Mouse (Mus musculus): ENCODE measurements around the gene Cfap97d1.
"Not testable (repeated sequence)": the region's sequence is repeated elsewhere in the genome, so short reads cannot be mapped to it uniquely, and the experiment has no call there.

Gene Cfap97d1

DNA sequence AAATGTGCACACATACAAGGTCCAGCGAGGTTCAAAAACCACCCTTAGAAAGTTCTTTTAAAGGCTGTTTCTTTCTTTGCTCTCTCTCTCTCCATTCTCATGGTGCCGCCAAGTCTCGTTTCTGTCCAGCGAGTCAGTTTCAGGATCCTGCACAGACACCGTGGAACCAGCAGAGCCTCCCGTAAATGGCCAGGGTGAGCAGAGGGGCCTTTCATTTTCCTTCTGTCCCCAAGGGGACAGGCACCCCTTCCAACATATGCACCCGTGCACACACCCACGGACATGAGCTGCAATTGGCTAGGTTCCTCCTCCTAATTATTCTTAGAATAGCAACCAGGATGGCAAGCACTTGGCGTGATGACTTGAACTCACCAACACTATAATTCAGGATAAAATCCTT is 10.6 kb upstream of the Cfap97d1 start:
- DNase-seq (ENCODE audit: low read depth, low spot score) = no peak

DNA sequence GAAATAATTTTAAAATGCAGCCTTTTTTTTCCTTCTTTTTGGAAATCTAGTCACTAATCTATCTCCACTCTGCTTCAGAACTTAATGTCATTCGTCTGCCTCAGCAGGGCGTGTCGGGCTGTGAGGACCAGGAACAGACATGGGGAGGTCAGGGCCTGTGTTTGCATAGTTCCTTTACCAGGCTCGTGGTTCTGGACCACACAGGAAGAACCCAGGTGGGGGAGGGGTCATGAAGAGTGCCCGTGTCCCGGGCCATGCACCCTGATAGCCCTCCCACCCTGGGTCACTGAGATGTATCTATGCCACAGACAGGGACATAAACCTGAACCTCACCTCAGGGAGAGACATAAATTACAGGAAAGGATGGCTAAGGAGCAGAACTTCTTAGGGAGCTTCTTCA is 9.9 kb upstream of the Cfap97d1 start:
- DNase-seq (ENCODE audit: low read depth, low spot score) = no peak

DNA sequence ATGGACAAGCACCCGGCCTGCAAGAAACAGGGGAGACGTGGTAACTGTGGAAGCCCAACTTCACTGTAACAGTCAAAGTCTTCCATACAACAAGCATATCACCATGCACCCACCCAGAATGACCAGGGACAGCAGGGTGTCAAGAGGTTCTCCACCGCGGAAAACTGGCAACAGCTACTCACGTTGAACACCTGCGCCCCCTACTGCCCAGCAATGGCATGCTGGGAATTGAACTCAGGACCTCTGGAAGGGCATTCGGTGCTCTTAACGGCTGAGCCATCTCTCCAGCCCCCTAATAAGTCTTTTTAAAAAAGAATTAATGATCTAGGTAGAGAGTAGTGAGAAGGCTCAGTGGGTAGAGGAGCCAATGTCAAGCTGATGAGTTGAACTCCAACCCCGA is 9.2 kb upstream of the Cfap97d1 start:
- DNase-seq (ENCODE audit: low read depth, low spot score) = no peak

DNA sequence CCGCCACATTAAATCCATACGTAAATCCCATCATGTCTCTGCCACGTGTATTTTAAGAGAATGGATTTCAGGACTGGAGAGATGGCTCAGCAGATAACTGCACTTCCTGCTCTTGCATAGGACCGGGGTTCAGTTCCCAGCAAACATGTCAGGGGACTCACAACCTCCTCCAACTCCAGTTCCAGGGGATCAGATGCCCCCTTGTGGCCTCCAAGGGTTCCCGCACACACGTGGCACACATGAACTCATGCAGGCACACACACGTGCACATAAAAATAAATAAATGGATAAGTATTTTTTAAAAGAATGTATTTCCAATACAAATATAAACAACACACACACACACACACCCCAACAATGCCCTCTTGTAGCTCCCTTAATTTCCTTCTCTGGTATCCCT is 7.1 kb upstream of the Cfap97d1 start:
- DNase-seq (ENCODE audit: low read depth, low spot score) = no peak

DNA sequence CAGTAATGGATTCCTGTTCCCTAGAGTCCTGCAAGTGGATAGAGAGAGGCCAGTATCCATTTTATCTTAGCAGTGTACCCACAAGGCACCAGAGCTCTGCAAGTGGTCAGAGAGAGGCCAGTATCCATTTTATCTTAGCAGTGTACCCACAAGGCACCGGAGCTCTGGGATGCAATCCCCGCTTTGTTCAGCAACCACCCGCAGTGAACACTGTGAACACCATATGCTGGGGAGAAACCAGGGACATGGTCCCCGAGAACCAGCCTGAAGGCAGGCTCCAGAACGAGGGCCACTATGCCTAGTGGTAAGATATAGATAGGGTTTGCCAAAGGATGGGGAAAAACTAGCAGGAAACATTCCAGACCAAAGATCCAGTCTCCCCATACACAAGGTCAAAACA is 4.9 kb upstream of the Cfap97d1 start:
- no peak for DNase-seq (ENCODE audit: low read depth, low spot score)

DNA sequence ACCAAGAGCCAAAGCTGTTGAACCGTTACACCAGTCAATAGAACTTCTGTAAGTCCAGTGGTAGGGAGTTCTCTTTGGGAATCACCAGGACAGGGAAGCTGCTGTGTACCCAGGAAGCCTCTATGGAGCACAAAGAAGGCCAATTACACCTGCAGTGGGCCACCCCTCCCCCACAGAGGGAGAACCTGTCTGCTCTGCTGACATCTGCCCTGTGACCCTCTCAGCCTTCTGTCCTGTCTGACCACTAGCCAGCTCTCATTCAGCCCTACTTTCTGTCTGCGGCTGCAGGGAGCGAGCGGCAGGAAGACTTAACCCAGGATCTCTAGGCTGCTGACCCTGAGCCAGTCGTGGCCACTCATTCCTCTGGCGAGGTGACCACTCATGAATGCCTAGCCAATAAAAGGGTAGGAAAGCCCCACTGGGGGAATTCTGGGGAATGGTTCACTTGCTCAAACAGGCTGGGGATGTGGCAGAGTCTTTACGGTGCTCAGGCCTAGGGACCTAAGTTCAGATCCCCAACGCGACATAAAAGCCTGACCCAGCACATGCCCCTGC is 3.4 kb upstream of the Cfap97d1 start:
- no peak for DNase-seq (ENCODE audit: low read depth, low spot score)

DNA sequence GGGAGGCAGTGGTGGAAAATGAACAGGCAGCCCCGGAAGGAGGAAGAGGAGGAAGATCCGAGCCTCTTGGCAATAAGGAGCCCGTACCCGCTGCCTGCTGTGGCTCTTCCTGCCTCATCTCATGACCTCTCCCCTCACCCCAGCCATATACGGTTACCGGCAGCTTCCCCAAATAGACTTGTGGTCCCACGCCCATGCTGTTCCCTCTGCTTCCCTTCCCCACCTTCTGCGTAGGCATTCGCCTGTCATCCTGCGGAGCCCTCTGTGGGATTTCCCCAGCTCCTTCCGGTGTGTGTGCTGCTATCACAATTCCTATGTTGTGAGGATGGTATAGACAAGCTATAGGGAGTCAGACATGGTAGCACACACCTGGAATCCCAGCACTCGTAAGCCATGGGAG is 2.2 kb upstream of the Cfap97d1 start:
- no peak for DNase-seq (ENCODE audit: low read depth, low spot score)

DNA sequence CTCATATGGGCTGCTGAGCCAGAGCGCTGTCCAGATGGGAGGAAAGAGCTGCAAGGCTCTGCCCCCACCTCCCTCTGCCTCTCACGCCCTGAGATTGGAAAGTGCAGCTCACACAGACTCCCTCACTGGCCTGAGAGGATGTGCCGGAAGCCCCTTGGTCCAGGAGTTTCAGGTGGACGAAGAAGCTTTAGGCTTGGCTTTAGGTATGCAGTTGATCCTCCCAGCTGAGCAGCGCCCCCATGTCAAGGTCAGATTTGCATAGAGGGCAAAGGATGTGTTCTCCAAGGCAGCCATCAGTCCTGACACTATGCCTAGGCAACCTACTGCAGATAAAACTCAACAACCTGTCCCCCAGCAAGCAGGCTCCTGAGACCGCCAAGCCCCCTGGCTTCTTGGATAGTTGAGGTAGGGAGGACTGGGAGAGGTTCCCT is 1.1 kb upstream of the Cfap97d1 start:
- DNase-seq (ENCODE audit: low read depth, low spot score) = no peak

DNA sequence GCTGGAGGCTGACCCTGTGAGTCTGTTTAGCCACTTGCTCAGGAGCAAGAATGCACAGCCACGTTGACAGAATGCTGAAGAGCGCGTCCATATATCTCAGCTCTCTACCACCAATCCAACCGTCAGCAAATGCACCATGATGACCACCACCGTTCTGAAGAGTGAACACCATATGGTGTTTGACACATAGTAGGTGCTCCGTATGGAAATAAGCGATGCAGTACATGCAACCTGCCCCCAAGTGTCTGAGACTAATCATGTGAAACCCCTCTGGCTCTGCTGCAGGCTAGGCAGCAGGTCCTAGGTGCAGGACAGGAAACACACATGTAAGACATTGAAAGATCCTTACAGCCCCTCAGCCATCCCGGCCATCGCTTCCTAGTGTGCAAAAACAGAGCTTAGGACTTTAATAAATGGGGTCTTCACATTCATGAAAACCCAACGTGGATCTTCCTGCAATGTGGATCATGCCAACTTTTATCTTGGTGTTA is 603 bp upstream of the Cfap97d1 start:
- DNase-seq (ENCODE audit: low read depth, low spot score) = no peak

DNA sequence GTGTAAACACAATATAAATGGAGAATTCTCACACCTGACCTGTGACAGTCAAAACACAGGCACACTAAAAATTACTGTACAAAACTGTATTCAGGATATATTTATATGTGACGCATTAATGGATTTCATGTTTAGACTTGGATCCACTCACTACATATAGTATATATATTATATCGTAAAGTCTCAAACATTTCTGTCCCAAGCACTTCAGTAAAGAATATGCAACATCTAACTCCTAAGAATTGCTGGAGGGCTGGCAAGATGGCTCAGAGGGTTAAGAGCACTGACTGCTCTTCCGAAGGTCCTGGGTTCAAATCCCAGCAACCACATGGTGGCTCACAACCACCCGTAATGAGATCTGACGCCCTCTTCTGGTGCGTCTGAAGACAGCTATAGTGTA is 1.4 kb downstream of the Cfap97d1 start:
- DNase-seq (ENCODE audit: low read depth, low spot score) = not testable (repeated sequence)

DNA sequence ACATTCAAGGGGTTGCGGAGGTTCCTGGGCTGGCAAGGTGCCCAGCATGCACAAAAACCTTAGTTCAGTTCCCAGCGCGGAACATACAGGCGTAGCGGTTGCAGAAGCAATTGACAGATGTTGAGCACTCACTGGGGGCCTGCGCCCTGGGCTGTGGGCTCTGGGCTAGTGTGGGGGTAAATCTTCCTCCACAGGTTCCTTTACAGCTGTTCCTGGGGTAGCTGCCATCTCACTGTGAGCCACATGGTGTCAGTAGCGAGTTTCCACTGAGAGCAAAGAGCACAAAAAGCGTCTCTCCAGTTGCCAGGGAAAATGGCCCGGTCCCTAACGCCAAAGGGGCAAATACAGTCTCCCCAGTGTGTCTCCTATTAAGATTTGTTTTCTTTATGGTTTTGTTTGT is 1.9 kb downstream of the Cfap97d1 start:
- no peak for DNase-seq (ENCODE audit: low read depth, low spot score)

DNA sequence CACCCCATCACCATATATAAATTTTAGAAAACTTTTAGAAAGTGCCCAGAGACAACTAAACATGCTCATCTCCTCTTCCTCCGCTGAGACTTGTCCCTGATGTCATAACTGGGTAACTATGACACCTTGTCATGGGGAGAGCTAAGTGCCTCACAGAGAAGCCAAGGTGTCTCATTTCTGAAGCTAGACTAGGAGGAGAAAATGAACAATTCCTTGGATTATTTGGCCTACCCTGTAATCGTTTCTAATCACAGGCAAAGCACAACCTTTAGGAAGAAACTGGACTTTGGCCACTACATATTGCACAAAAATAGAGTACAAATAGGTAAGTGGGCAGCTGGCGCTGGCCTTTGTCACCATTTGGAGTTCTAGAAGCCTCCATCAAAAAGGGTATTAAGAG is 2.8 kb downstream of the Cfap97d1 start, which contains the start of gene Dusp3:
Gene Dusp3 (minus strand): TSS at position 101 of the 400 bp plus-strand sequence.
- no peak for DNase-seq (ENCODE audit: low read depth, low spot score)

DNA sequence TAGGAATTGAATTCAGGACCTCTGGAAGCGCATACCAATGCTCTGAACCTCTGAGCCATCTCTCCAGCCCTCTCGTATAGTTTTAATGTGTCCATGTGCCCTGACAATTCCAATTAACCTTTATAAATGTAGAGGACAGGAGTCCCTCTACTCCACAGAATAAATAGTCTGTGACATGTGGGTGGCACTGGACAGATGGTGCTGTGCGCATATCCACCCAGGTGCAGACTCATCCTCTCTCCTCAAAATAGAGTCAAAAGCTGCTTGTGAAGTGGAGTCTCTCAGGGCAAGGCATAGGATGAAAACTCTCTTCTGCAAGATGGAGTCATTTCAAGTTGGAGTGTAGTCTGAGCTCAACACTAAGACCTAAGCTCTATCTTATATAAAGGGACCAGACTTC is 6.2 kb downstream of the Cfap97d1 start:
- DNase-seq (ENCODE audit: low read depth, low spot score) = no peak

DNA sequence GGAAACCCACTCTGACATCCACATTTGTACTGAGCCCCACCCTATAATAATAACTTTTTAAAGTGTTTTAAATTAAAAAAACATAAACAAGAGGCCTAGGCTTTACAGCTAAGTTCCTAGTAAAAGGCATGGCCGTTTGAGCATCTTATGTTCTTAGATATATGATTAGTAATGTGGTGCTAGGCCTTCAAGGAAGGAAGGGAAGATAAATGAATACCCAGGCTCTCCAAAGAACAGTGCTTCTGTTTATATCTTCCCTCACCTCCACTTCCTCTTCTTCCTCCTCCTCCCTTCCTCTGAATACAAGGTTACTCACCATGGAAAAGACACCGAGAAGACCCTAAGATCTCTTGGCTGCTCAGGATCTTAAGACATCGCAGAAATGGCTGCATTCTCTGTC is 7.7 kb downstream of the Cfap97d1 start:
- no peak for DNase-seq (ENCODE audit: low read depth, low spot score)

DNA sequence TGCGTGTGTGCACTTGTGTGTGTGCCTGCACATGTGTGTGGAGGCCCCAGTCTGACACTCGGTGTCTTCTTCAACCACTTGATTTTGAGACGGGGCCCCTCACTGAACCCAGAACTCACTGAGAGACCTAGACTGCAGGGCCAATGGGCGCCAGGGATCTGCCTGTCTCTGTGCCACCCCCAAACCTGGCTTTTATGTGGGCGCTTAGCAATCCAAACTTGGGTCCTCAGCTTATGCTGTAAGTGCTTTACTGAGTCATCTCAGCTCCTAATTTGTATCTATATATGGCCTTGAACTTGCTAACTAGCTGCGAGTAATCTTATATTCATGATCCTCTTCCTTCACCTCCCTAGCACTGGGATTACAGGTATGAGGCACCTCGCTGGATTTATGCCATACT is 8.3 kb downstream of the Cfap97d1 start:
- no peak for DNase-seq (ENCODE audit: low read depth, low spot score)

DNA sequence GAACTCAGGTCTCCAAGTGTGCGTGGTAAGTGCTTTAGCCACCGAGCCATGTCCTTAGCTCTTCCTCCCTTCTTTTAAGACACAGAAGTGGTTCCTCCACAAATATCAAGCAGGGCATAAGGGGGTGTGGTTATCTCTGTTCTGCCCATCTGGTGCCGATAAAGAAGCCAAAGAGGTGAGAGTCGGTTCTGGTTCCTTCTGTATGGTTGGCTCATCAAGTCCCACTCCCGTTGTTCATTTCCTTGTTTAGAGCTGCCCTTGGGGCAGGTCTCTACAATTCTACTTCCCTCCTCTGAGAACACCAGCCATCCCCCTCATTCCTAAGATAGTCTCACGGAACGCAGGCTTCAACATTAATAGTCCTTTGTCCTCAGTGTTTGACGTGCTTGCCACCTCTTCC is 10.0 kb downstream of the Cfap97d1 start:
- no peak for DNase-seq (ENCODE audit: low read depth, low spot score)

DNA sequence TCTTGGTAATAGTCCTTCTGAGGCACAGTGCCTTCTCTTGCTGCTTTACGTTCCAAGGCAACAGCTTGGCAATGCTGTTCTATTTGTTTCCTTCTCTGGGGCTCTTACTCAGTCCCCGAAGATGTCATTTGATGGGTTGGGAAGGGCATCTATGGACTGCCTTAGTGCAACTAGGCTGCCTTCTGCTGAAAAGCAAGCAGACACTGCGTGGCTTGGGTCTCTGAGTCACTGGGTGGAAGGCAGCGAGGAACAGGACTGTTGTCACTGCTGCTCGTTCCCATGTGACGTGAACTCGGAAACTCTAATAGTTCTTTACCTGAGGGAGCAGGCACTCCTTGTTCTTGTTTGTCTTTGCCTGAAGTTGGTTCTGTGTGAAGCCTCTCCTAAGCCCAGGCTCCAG is 11.9 kb downstream of the Cfap97d1 start:
- DNase-seq (ENCODE audit: low read depth, low spot score) = no peak

DNA sequence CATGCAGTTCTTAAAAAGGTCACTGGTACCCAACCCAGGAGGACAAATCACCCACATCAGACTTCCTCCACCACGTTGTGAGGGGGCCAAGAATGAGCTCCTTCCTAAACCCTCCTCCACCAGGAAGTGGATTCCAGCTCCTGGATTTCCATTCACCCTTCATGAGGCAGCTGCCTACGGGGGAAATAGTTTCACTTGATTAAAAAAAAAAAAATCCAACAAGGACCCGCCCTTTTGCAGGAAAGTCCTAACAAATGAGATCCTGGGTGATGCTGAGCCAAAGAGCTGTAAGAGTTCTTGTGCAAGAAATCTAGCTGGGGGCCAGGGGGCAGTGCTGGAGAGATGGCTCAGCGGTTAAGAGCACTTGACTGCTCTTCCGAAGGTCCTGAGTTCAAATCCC is 14.2 kb downstream of the Cfap97d1 start:
- no peak for DNase-seq (ENCODE audit: low read depth, low spot score)

DNA sequence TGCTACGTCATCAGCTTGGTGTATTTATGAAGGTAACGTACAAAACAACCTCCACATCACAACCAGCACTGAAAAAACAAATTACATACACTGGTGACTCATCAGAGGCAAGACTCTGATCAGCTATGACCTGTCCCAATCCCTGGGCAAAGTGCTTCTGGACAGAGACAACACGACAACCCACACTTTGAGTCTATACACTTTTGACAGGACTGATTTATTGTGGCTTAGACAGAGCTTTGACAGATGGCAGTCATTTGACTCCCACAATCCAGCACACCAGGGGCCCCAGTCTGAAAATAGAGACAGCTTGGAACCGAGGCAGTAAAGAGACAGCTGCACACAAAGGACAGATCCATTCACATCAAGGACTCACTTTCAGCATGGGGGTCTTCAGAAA is 15.4 kb downstream of the Cfap97d1 start:
- DNase-seq (ENCODE audit: low read depth, low spot score) = no peak

DNA sequence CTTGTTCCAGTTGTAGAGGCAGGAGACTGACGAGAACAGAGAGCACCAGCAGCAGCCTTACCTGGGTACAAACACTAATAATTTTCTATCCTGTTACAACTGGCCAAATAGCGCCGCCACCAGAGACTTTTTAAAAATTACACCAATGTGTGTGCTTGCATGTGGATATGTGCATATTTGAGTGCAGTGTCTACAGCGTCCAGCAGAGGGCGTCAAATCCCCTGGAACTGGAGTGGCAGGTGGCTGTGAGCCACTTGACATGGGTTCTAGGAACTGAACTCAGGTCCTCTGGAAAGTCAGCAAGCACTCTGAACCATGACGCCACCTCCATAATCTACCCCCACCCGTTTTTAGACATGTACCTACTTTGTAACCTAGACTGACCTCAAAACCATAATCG is 20.2 kb downstream of the Cfap97d1 start:
- no peak for DNase-seq (ENCODE audit: low read depth, low spot score)

DNA sequence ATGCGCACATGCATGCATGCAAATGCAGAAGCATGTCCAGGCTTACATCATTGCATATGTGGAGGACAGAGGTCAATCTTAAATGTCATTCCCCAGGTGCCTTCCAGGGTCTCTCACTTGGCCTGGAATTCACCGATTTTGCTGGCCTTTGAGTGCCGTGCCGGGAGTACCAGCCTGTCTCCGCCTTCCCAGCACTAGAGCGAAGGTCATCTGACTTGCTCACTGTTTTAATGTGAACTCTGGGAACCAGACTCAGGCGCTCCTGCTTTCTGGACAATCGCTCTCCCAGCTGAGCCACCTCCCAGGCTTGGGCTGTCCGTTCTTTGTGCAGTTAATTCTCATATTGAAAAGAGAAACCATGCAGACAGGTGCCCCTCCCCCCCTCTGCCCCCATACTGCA is 22.2 kb downstream of the Cfap97d1 start:
- DNase-seq (ENCODE audit: low read depth, low spot score) = no peak

DNA sequence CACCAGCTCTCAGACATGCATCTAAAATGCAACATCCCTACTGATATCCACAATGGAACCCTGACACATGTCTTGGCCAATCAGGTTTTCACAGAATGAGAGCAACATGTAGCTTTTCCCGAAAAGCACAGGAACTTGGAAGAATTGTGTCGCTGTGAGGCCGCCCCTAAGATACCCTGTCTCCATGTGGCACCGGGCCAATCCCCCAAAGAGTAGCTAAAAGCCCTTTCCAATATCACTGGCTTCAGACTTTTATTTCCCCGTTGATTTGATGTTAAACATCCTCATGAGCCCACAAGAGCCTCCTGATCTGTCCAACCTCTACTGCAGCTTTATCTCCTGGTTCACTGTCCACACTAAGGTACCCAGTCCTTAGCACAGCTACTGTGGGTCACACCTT is 22.6 kb downstream of the Cfap97d1 start:
- no peak for DNase-seq (ENCODE audit: low read depth, low spot score)

DNA sequence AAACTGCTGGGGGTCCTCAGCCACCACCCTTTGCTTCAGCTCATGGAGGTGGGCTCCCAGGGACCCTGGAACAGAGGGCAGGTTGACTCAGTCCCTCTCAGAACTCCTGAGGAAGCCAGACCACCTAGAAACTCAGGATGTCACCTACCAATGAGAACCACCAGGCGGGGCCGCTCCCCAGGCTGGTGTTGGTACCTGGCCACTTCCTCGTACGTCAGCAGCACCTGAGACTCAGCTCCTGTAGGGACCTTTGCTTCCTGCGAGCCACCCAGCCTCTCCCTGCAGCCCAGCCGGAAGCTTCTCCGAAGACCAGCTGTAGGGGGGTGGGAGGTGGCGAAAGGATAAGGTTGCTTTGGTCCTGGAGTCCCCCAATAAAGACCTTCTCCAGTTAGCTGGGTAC is 24.3 kb downstream of the Cfap97d1 start:
- no peak for DNase-seq (ENCODE audit: low read depth, low spot score)

DNA sequence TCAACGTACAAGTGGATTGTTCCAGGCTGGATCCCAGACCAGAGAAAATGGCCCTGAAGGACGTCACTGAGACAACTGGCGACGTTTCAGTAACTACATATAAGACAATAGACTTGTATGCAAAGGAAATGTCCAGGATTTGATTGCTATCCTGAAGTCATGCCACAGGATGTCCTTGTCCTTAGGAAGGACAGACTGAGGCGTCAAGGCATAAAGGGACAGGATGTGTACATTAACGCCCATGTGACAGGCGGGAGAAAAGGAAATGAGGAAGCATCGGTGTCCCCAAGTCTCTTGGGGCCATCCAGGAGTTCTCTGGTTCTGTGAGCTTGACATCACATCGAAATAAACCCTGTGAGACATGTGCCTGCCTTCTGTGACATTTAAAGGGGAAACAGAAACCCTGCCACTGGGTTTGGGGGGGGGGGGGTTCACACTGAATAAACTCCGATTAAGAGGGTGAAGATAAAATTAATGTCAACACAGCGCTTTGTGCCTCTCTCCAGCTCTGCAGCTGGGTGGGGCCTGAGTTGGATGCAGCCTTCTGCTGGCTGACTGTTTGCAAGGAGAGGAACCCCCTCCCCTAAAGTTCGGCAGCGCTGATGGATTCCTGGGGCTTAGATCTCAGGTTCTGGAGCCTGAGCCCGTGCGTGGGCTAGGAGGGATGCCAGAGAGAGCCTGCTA is 25.0 kb downstream of the Cfap97d1 start:
- no peak for DNase-seq (ENCODE audit: low read depth, low spot score)

Data from brain, embryonic 18.5 days (tissue).